Mouse (Mus musculus) neural tube, embryonic 10.5 days (tissue): Measurements from ENCODE around the gene Fcgrt.

Source experiments
- DNase-seq: peaks from one replicate; pipeline ENCODE4 v3.0.0-alpha.2; 2017; ENCODE audit warnings: low spot score; ENCODE audit errors: extremely low spot score

Fcgrt gene

GRCm38 (mm10) chr7:45129776-45130512, 26.3 kb upstream of the Fcgrt start:
- no peak for DNase-seq

GRCm38 (mm10) chr7:45129318-45129717, 25.7 kb upstream of the Fcgrt start:
- DNase-seq = no peak

GRCm38 (mm10) chr7:45128624-45129246, 25.1 kb upstream of the Fcgrt start, which contains the start of gene Rpl13a:
Gene Rpl13a, minus strand, starts transcription at chr7:45128761.
- peak; percentile 96 for DNase-seq

GRCm38 (mm10) chr7:45127700-45128224, 24.1 kb upstream of the Fcgrt start:
- no peak for DNase-seq

- DNase-seq = peak; percentile 47
Observed at GRCm38 (mm10) chr7:45126844-45127699, 23.4 kb upstream of the Fcgrt start.

GRCm38 (mm10) chr7:45126147-45126843, 22.6 kb upstream of the Fcgrt start:
- no peak for DNase-seq

- peak; percentile 44 for DNase-seq
Observed at GRCm38 (mm10) chr7:45125649-45126048, 22.0 kb upstream of the Fcgrt start.

- DNase-seq = peak; percentile 64
Observed at GRCm38 (mm10) chr7:45125144-45125600, 21.5 kb upstream of the Fcgrt start.

- DNase-seq = peak; percentile 100
Observed at GRCm38 (mm10) chr7:45124224-45125143, 20.8 kb upstream of the Fcgrt start, which contains the start of gene Rps11. Gene Rps11, minus strand, starts transcription at chr7:45124439.

- DNase-seq = no peak
Observed at GRCm38 (mm10) chr7:45123186-45123570, 19.5 kb upstream of the Fcgrt start.

GRCm38 (mm10) chr7:45122561-45123185, 19.0 kb upstream of the Fcgrt start:
- no peak for DNase-seq

GRCm38 (mm10) chr7:45121966-45122365, 18.3 kb upstream of the Fcgrt start:
- no peak for DNase-seq

GRCm38 (mm10) chr7:45121404-45121803, 17.8 kb upstream of the Fcgrt start:
- no peak for DNase-seq

- no peak for DNase-seq
Observed at GRCm38 (mm10) chr7:45119780-45120709, 16.4 kb upstream of the Fcgrt start.

GRCm38 (mm10) chr7:45118336-45118735, 14.7 kb upstream of the Fcgrt start:
- DNase-seq = no peak

GRCm38 (mm10) chr7:45117566-45117965, 13.9 kb upstream of the Fcgrt start:
- no peak for DNase-seq

GRCm38 (mm10) chr7:45113476-45113875, 9.8 kb upstream of the Fcgrt start:
- DNase-seq = no peak

- no peak for DNase-seq
Observed at GRCm38 (mm10) chr7:45112529-45112928, 8.9 kb upstream of the Fcgrt start.
